ENCODE assay signal across 10 mouse cellular contexts in genomic region chr7:127137262-127138017, GRCm38 (mm10). TPM values are rescaled to one million over a fixed set of nuclear protein-coding genes. Genes with fewer than 3 reads are reported as not detected.
DNase-seq lines count a peak whose midpoint lies in the region; ATAC-seq and TF ChIP-seq lines count a peak whose summit lies in the region.
"Had no signal": no experiment of that assay in that cellular context is flagged by ENCODE, and none has a peak within 500 bp of the region (broad histone marks: within the 10 kb centered on the region; RNA-seq: fewer than 3 reads in every experiment).

TSS of gene Spn (minus strand) at chr7:127137823.

- TF ChIP-seq EP300 in MEL (IDR thresholded peaks at IDR 0.05; ENCODE audit: low read depth in 1 of 2, low read length in 2 of 2): peak; percentile 70 to 93
- peak; percentile 74 for TF ChIP-seq EP300 in liver, embryonic 14.5 days (IDR thresholded peaks at IDR 0.05; ENCODE audit: low read depth)

- peaks cover 51% of the 10 kb centered on the region for H3K79me2 ChIP-seq in MEL (ENCODE audit: control insufficient read depth, insufficient read depth, low read length, poor library complexity)

- no peaks in the 10 kb centered on the region for H3K9me3 ChIP-seq in MEL (replicated peaks; ENCODE audit: insufficient read depth, low read length)
- H3K9me3 ChIP-seq in liver, embryonic 14.5 days (ENCODE audit: control insufficient read depth, low read length): no peaks in the 10 kb centered on the region
- H3K9me3 ChIP-seq: heart, embryonic 13.5 days; limb, embryonic 13.5 days had no signal

- DNase-seq in B cell, adult 2 months: peak; percentile 19 to 21
- DNase-seq in MEL (ENCODE audit: low read depth, low spot score): peak; percentile 92
- DNase-seq in liver, embryonic 14.5 days (ENCODE audit: low read depth in 3 of 3, low spot score in 3 of 3): no peak
- peak in 1 of 2 experiments; percentile 57 for DNase-seq in spleen, adult 2 months (ENCODE audit: low read depth in 1 of 2, low spot score in 2 of 2)
- DNase-seq in gastrocnemius, postnatal 4 days (ENCODE audit: low spot score in 2 of 2): no peak
- DNase-seq in cerebellum, postnatal 36 days: no peak
- no peak for DNase-seq in layer of hippocampus, postnatal 25 days (ENCODE audit: extremely low spot score in 1 of 2, low spot score in 1 of 2)
- DNase-seq in layer of hippocampus, adult 2 months (ENCODE audit: low spot score in 2 of 2): no peak

- peak; percentile 84 to 98 for TF ChIP-seq POLR2A in MEL (IDR thresholded peaks at IDR 0.05; ENCODE audit: control insufficient read depth in 1 of 2, insufficient read depth in 1 of 2, low read depth in 1 of 2, low read length in 2 of 2, poor library complexity in 1 of 2)
- TF ChIP-seq POLR2A in spleen, adult 2 months (IDR thresholded peaks at IDR 0.05; ENCODE audit: low read depth, low read length): peak; percentile 45; the same call in 1 of the 2 replicates

- peak within 1 kb of the TSS; percentile 67 for H3K4me2 ChIP-seq in liver, embryonic 14.5 days (ENCODE audit: low read depth)
- H3K4me2 ChIP-seq: heart, embryonic 13.5 days; limb, embryonic 13.5 days had no signal

- no peak for TF ChIP-seq CTCF in MEL (IDR thresholded peaks at IDR 0.05 in 2 of 3, conservative IDR thresholded peaks at IDR 0.05 in 1 of 3; ENCODE audit: control insufficient read depth in 1 of 3, insufficient read depth in 1 of 3, low read depth in 2 of 3, low read length in 3 of 3, poor library complexity in 1 of 3, severe bottlenecking in 1 of 3)
- no peak for TF ChIP-seq CTCF in liver, embryonic 14.5 days (IDR thresholded peaks at IDR 0.05; ENCODE audit: low read depth)
- no peak for TF ChIP-seq CTCF in spleen, adult 2 months (IDR thresholded peaks at IDR 0.05; ENCODE audit: extremely low read depth, insufficient read depth, insufficient read length, insufficient replicate concordance)
- no peak for TF ChIP-seq CTCF in layer of hippocampus, adult 2 months (conservative IDR thresholded peaks at IDR 0.05)

- peak within 1 kb of the TSS; percentile 73 for H3K9ac ChIP-seq in MEL (ENCODE audit: control insufficient read depth, low read depth, low read length, poor library complexity, severe bottlenecking)
- H3K9ac ChIP-seq in liver, embryonic 14.5 days (replicated peaks): peak within 1 kb of the TSS; percentile 66
- H3K9ac ChIP-seq: heart, embryonic 13.5 days; limb, embryonic 13.5 days had no signal

- 14% methylated on average over 9 of the region's 9 CpGs for WGBS in liver, embryonic 14.5 days (ENCODE audit: insufficient replicate concordance)
- 8% methylated on average over 9 of the region's 9 CpGs for WGBS in spleen, adult 2 months

- peak within 1 kb of the TSS; percentile 99 for H3K27ac ChIP-seq in MEL (ENCODE audit: control insufficient read depth, low read depth, low read length)
- peak within 1 kb of the TSS; percentile 70 for H3K27ac ChIP-seq in liver, embryonic 14.5 days
- H3K27ac ChIP-seq in spleen, adult 2 months (ENCODE audit: insufficient read depth, low read length): peak within 1 kb of the TSS; percentile 80
- H3K27ac ChIP-seq in layer of hippocampus, adult 2 months: no peak within 1 kb of the TSS
- H3K27ac ChIP-seq: heart, embryonic 13.5 days; limb, embryonic 13.5 days had no signal

- ATAC-seq in liver, embryonic 14.5 days (ENCODE audit: insufficient read depth): peak; percentile 50; the same call in 1 of the 2 replicates

- peaks cover 11 to 48% of the 10 kb centered on the region in 2 experiments for H3K4me1 ChIP-seq in MEL (ENCODE audit: control insufficient read depth in 1 of 2, insufficient read depth in 2 of 2, low read length in 2 of 2)
- H3K4me1 ChIP-seq in liver, embryonic 14.5 days (replicated peaks; ENCODE audit: control insufficient read depth in 2 of 2, insufficient read depth in 2 of 2, low read length in 1 of 2): peaks cover 31 to 53% of the 10 kb centered on the region in 2 experiments
- H3K4me1 ChIP-seq in spleen, adult 2 months (ENCODE audit: control insufficient read depth, insufficient read depth, insufficient read length): peaks cover 43% of the 10 kb centered on the region
- H3K4me1 ChIP-seq: limb, embryonic 13.5 days had no signal

- peak within 1 kb of the TSS; percentile 67 to 80 for H3K4me3 ChIP-seq in MEL (ENCODE audit: control insufficient read depth in 1 of 2, insufficient read depth in 1 of 2, low read depth in 2 of 2, low read length in 2 of 2)
- peak within 1 kb of the TSS; percentile 54 to 55 for H3K4me3 ChIP-seq in liver, embryonic 14.5 days (ENCODE audit: insufficient read depth in 1 of 2, low read depth in 2 of 2, low read length in 2 of 2)
- peak within 1 kb of the TSS; percentile 54 for H3K4me3 ChIP-seq in spleen, adult 2 months (ENCODE audit: extremely low read depth, insufficient read depth, insufficient read length)
- no peak within 1 kb of the TSS for H3K4me3 ChIP-seq in layer of hippocampus, adult 2 months
- H3K4me3 ChIP-seq: heart, embryonic 13.5 days; limb, embryonic 13.5 days had no signal

- peaks cover 0 to 47% of the 10 kb centered on the region in 2 experiments; a peak in 3 of 4 replicates for H3K36me3 ChIP-seq in MEL (ENCODE audit: control insufficient read depth in 1 of 2, insufficient read depth in 2 of 2, low read length in 2 of 2)
- no peaks in the 10 kb centered on the region for H3K36me3 ChIP-seq in liver, embryonic 14.5 days (replicated peaks; ENCODE audit: control insufficient read depth, insufficient read depth, low read depth)
- no peaks in the 10 kb centered on the region for H3K36me3 ChIP-seq in spleen, adult 2 months (ENCODE audit: control insufficient read depth, insufficient read depth, low read length)
- H3K36me3 ChIP-seq: heart, embryonic 13.5 days; limb, embryonic 13.5 days had no signal

- TF ChIP-seq RAD21 in MEL (IDR thresholded peaks at IDR 0.05; ENCODE audit: low read depth, low read length): no peak

- no peaks in the 10 kb centered on the region for H3K27me3 ChIP-seq in MEL (ENCODE audit: control insufficient read depth in 1 of 2, insufficient read depth in 2 of 2, low read length in 2 of 2)
- no peaks in the 10 kb centered on the region for H3K27me3 ChIP-seq in liver, embryonic 14.5 days (ENCODE audit: control insufficient read depth, insufficient read depth, low read length)
- no peaks in the 10 kb centered on the region for H3K27me3 ChIP-seq in spleen, adult 2 months (ENCODE audit: control insufficient read depth, insufficient read depth, low read length)
- H3K27me3 ChIP-seq: heart, embryonic 13.5 days; limb, embryonic 13.5 days had no signal

TF ChIP-seq in MEL, 35 proteins besides CTCF, POLR2A, EP300 and RAD21 (continues in another document):
- TF ChIP-seq HCFC1 (IDR thresholded peaks at IDR 0.05; ENCODE audit: low read depth, low read length) (peak; percentile 62; the same call in 1 of the 2 replicates), NELFE (IDR thresholded peaks at IDR 0.05; ENCODE audit: low read depth, low read length) (peak; percentile 93), POLR2AphosphoS2 (IDR thresholded peaks at IDR 0.05; ENCODE audit: low read length) (peak; percentile 98), GATA1 (IDR thresholded peaks at IDR 0.05; ENCODE audit: low read depth, low read length) (no peak), RCOR1 (IDR thresholded peaks at IDR 0.05; ENCODE audit: low read depth, low read length) (no peak; the same call in 1 of the 2 replicates), ZC3H11A (IDR thresholded peaks at IDR 0.05; ENCODE audit: low read depth, low read length) (no peak), CHD2 (IDR thresholded peaks at IDR 0.05; ENCODE audit: low read length) (no peak), BHLHE40 (IDR thresholded peaks at IDR 0.05; ENCODE audit: borderline replicate concordance, low read depth, low read length) (no peak), ZMIZ1 (IDR thresholded peaks at IDR 0.05; ENCODE audit: low read depth, low read length) (peak; percentile 90), ZKSCAN1 (IDR thresholded peaks at IDR 0.05; ENCODE audit: low read depth, low read length) (no peak), USF1 (IDR thresholded peaks at IDR 0.05; ENCODE audit: low read depth, low read length) (no peak), E2F4 (IDR thresholded peaks at IDR 0.05; ENCODE audit: borderline replicate concordance, low read depth, low read length) (no peak), TCF12 (IDR thresholded peaks at IDR 0.05; ENCODE audit: low read depth, low read length) (peak; percentile 51), UBTF (IDR thresholded peaks at IDR 0.05; ENCODE audit: borderline replicate concordance, insufficient read depth, low read depth, low read length) (no peak), ZNF384 (IDR thresholded peaks at IDR 0.05; ENCODE audit: low read depth, low read length) (peak; percentile 43; the same call in 1 of the 2 replicates), MAX (IDR thresholded peaks at IDR 0.05; ENCODE audit: low read length) (no peak), TAL1 (IDR thresholded peaks at IDR 0.05; ENCODE audit: low read length) (peak; percentile 84), ELF1 (IDR thresholded peaks at IDR 0.05; ENCODE audit: low read depth, low read length) (peak; percentile 59; the same call in 1 of the 2 replicates), USF2 (IDR thresholded peaks at IDR 0.05; ENCODE audit: borderline replicate concordance in 1 of 2, insufficient read depth in 1 of 2, low read depth in 1 of 2, low read length in 2 of 2) (no peak), MEF2A (IDR thresholded peaks at IDR 0.05; ENCODE audit: extremely low read depth, insufficient replicate concordance, low read depth, low read length, poor library complexity, severe bottlenecking) (peak; percentile 17; the same call in 1 of the 2 replicates), MYC (IDR thresholded peaks at IDR 0.05; ENCODE audit: low read depth, low read length) (no peak), MXI1 (IDR thresholded peaks at IDR 0.05; ENCODE audit: low read depth, low read length) (peak; percentile 38; the same call in 1 of the 2 replicates), CHD1 (IDR thresholded peaks at IDR 0.05; ENCODE audit: low read depth, low read length) (no peak), KAT2A (conservative IDR thresholded peaks at IDR 0.05; ENCODE audit: low read depth, low read length) (no peak), SMC3 (IDR thresholded peaks at IDR 0.05; ENCODE audit: low read depth, low read length) (no peak), MYB (IDR thresholded peaks at IDR 0.05; ENCODE audit: low read depth, low read length) (peak; percentile 95)

RNA-seq across cellular contexts. Expression of gene Spn, which starts in this region (rescaled TPM):
- total RNA-seq in MEL (2012; rRNA removed): 169 and 182 TPM in 2 replicates
- 100 to 1,000 TPM; 135 to 184 TPM for polyA plus RNA-seq in MEL (2012; ENCODE audit: insufficient read depth in 1 of 2, insufficient read length in 2 of 2, low read depth in 1 of 2, low replicate concordance in 2 of 2, missing spikeins in 1 of 2)
- 8.0 and 10.8 TPM in 2 replicates for polyA plus RNA-seq in liver, embryonic 14.5 days (2012; rRNA removed)
- polyA plus RNA-seq in liver, embryonic 14.5 days (2014; fragmentation: Nextera tagmentation; extraction: Ambion mirVana): 7.9 and 8.0 TPM in 2 replicates
- 54.6 and 56.6 TPM in 2 replicates for polyA plus RNA-seq in spleen, adult 2 months (2012; rRNA removed)
- total RNA-seq in gastrocnemius, postnatal 4 days (2021): under 1 TPM; 0.54 to 0.91 TPM
- total RNA-seq in layer of hippocampus, postnatal 25 days (2021): under 1 TPM; 0.28 to 0.42 TPM
- under 1 TPM; 0.64 to 0.72 TPM for total RNA-seq in layer of hippocampus, adult 2 months (2021)

Comparison
In these comparisons a context has a peak if more than half of its experiments do, and no peak if none do; other contexts are left out.
1. RNA of gene Spn (total RNA-seq): 169 to 182 TPM in MEL; 0.54 to 0.91 TPM in gastrocnemius, postnatal 4 days, 0.64 to 0.72 TPM in layer of hippocampus, adult 2 months and 0.28 to 0.42 TPM in layer of hippocampus, postnatal 25 days; every median in the first group is over 10 times any median in the second.
2. DNase-seq: peak in B cell, adult 2 months (2 of 2) and MEL (single experiment); none in liver, embryonic 14.5 days (0 of 3), gastrocnemius, postnatal 4 days (0 of 2), cerebellum, postnatal 36 days (0 of 2), layer of hippocampus, postnatal 25 days (0 of 2) and layer of hippocampus, adult 2 months (0 of 2).